Mouse (Mus musculus) bone marrow macrophage, adult 2 months (primary cell): ENCODE data around the gene Msmb.

Experiments used
- CTCF ChIP-seq: IDR thresholded peaks from 2 replicates; pipeline ENCODE4 v1.5.1; 2012; ENCODE audit warnings: low read depth, mild to moderate bottlenecking, low read length, moderate library complexity
- POLR2A ChIP-seq: IDR thresholded peaks from 2 replicates; pipeline ENCODE4 v1.6.1; 2012; ENCODE audit warnings: mild to moderate bottlenecking, low read depth, low read length, borderline replicate concordance

GRCm38 (mm10) chr14:32152243-32152965 lies 10.6 kb downstream of the Msmb start:
- TF ChIP-seq CTCF (no peak), POLR2A (no peak)
